Mouse (Mus musculus) forebrain, postnatal 0 days (tissue): ENCODE measurements around the gene Resp18. TPM values are rescaled to one million over a fixed set of nuclear protein-coding genes. Genes with fewer than 3 reads are reported as not detected.

ENCODE experiments used
- ATAC-seq: fragments of 200-750 bp; cut with Nextera tagmentation; 2 replicates; pipeline ENCODE4 v1.8.0; 2017; ENCODE audit warnings: mild to moderate bottlenecking, moderate library complexity
- DNase-seq: peaks from one replicate; pipeline ENCODE4 v3.0.0-alpha.2; 2015
- H3K27ac ChIP-seq: fragments of 300-500 bp; sonication (generic); 2 replicates; pipeline ENCODE4 v1.5.1; 2014; ENCODE audit warnings: low read depth, mild to moderate bottlenecking, antibody characterized with exemption, low read length, moderate library complexity, mixed read lengths
- H3K27me3 ChIP-seq: fragments of 300-500 bp; sonication (generic); 2 replicates; pipeline ENCODE4 v1.6.1; 2014; ENCODE audit warnings: mild to moderate bottlenecking, low read length, mixed read lengths; ENCODE audit not compliant: insufficient read depth
- H3K36me3 ChIP-seq: fragments of 300-500 bp; sonication (generic); 2 replicates; pipeline ENCODE4 v1.6.1; 2014; ENCODE audit warnings: mild to moderate bottlenecking, moderate library complexity; ENCODE audit not compliant: insufficient read depth
- H3K4me1 ChIP-seq: fragments of 300-500 bp; sonication (generic); 2 replicates; pipeline ENCODE4 v1.6.1; 2014; ENCODE audit warnings: antibody characterized with exemption; ENCODE audit not compliant: insufficient read depth
- H3K4me2 ChIP-seq: fragments of 300-500 bp; sonication (generic); 2 replicates; pipeline ENCODE4 v1.6.1; 2014; ENCODE audit warnings: low read depth, mild to moderate bottlenecking, moderate library complexity
- H3K4me3 ChIP-seq: fragments of 300-500 bp; sonication (generic); 2 replicates; pipeline ENCODE4 v1.5.1; 2014; ENCODE audit warnings: low read depth, low read length, mixed read lengths
- H3K9ac ChIP-seq: fragments of 300-500 bp; sonication (generic); 2 replicates; pipeline ENCODE4 v1.6.1; 2014; ENCODE audit warnings: mild to moderate bottlenecking
- H3K9me3 ChIP-seq: fragments of 300-500 bp; sonication (generic); 2 replicates; pipeline ENCODE4 v1.6.1; 2016; ENCODE audit warnings: low read length
- CTCF ChIP-seq: sonication (generic); IDR thresholded peaks from 2 replicates; pipeline ENCODE4 v1.5.1; 2016; ENCODE audit warnings: antibody characterized with exemption, control low read depth, low read depth
- WGBS: fragments of 180-500 bp; shearing (Covaris S2); extraction: QIAGEN DNeasy Blood & Tissue Kit; methylation state at CpG from one replicate; pipeline ENCODE4 v1.1.7; 2014; 5-methylcytosine and 5-hydroxymethylcytosine counted together
- polyA plus RNA-seq: library from polyadenylated mRNA; unstranded; fragments of >200 nt; fragmentation: Nextera tagmentation; extraction: Ambion mirVana; gene quantifications from 2 replicates; pipeline ENCODE4 v1.2.1, GENCODE M21; 2015
- total RNA-seq: library from RNA; depleted of rRNA; stranded (reverse); fragments of >200 nt; gene quantifications from 2 replicates; pipeline ENCODE4 v1.2.3, GENCODE M21; 2014

The Resp18 gene
- total and polyA plus RNA-seq, 2 experiments from 2014 or later = 170 to 186 TPM

DNA sequence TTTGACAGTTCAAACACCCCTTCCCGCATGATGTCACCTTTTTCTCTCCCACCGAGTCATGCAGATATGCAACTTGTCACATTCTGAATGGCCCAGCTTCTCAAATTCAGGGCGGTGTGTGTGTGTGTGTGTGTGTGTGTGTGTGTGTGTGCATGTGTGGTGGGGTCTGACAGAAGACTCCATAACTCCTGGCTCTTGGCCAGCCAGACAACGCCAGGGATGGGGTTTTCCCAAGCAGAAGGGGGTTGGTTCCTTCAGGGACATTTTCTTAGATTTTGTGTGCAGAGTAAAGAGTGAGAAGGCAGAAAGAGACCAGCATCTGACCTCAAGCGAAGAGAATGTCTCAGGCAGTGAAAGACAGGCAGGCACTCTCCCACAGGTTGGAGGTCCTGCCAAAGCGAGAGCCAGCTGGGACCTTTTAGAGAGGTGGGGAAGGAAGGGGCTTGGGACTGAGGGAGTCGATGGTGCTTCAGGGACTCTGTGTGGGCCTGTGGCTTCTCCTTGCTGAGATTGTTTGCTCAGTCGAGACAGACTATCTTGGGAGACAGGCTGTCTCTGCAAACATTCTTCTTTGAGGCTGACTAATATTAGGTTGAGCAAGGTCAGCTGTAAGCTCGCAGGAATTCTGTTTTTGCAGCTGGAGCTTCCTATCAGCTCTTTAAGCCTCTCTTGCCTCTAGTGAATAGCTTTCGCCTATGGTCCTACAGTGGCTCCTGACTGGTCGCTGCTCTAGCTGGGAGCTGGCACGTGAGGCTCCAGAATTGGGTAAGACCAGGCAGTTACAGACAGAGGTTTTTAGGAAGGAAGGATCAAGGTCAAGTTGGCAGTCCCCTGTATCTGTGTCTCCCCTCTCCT lies 14.5 kb upstream of the Resp18 start:
- Histone ChIP-seq H3K27me3 (no peaks in the 10 kb centered on the region), H3K9ac (no peak overlapping the region), H3K36me3 (no peaks in the 10 kb centered on the region), H3K4me3 (no peak overlapping the region), H3K4me1 (peaks cover 12% of the 10 kb centered on the region), H3K9me3 (no peaks in the 10 kb centered on the region), H3K4me2 (no peak overlapping the region), H3K27ac (no peak overlapping the region)
- TF ChIP-seq CTCF = no peak
- DNase-seq (no peak), ATAC-seq (no peak)
- WGBS = 53% methylated on average over 12 of the region's 12 CpGs

DNA sequence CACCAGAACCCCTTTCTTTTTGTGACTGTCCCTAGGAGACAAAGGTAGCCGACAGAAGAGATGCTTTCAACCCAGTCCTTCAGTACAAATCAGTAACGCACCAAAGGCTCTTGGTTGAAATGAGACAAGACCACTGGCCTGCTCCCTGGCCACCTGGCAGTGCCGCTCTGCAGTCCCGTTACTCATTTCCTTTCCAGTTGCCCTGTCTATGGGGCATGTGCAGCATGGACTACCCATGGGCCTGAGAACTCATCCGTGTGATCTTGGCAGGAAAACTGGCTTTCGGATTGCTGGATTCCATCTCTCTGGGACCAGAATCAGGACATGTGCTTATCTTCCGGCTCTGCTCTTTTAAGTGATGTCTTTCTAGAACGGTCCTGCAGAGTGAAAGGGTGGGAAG lies 13.1 kb upstream of the Resp18 start:
- DNase-seq (no peak), ATAC-seq (no peak)
- no peak overlapping the region for H3K4me2 ChIP-seq
- WGBS = 82% methylated on average over 8 of the region's 8 CpGs
- no peak overlapping the region for H3K4me3 ChIP-seq
- no peaks in the 10 kb centered on the region for H3K9me3 ChIP-seq
- no peak for TF ChIP-seq CTCF
- H3K9ac ChIP-seq = no peak overlapping the region
- no peaks in the 10 kb centered on the region for H3K36me3 ChIP-seq
- H3K27ac ChIP-seq = no peak overlapping the region
- H3K4me1 ChIP-seq = peaks cover 12% of the 10 kb centered on the region
- H3K27me3 ChIP-seq = no peaks in the 10 kb centered on the region

DNA sequence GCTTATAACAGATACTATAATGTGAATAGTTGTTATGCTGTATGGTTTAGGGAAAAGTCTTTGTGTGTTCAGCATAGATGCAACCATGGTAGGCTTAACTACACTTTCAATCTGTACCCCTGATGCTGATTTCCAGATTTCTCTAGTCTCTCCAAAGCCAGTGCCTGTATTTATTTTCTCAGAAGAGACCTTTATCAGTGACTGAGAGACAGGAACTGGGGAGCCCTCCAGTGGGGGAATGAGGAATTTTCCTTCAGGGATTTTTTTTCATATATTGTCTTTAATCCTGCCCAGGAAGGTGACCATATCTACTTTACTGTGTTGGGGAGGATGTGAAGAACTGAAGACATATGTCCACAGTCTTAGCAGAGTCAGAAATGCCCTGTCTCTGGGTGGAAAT lies 12.4 kb upstream of the Resp18 start:
- H3K4me1 ChIP-seq = peaks cover 12% of the 10 kb centered on the region
- H3K4me3 ChIP-seq = no peak overlapping the region
- no peaks in the 10 kb centered on the region for H3K27me3 ChIP-seq
- DNase-seq = peak; percentile 80
- H3K9me3 ChIP-seq = no peaks in the 10 kb centered on the region
- peak overlapping the region; percentile 62; the same call in 1 of the 2 replicates for H3K27ac ChIP-seq
- peak; percentile 72 for TF ChIP-seq CTCF
- H3K9ac ChIP-seq = no peak overlapping the region
- H3K4me2 ChIP-seq = no peak overlapping the region
- H3K36me3 ChIP-seq = no peaks in the 10 kb centered on the region
- ATAC-seq = peak; percentile 64

DNA sequence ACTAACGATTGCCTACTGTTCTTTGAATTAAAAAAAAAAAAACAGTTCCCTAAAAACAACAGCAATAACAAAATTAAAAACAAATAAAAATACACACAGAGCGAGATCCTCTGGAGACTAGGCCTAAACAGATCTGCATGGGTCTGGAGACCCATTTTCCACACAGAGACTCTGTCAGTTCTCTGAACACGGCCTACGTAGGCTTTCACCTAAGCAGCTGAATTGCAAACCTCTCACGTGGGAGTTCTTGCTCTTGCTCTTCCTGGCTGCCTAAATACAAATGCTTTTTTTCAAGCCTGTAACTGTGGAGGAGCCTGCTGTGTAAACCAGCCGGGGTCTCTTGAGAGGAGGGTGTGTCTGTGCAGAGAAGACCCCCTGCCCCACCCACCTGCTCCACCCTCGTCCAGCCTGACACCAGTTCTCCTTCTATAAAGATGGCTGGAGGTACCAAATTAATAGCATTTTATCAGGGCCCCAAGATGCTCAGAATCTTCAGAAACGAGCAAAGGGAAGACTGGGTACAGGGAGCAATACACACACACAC lies 11.7 kb upstream of the Resp18 start:
- no peak for TF ChIP-seq CTCF
- WGBS = 28% methylated on average over 8 of the region's 8 CpGs
- Histone ChIP-seq H3K4me1 (peaks cover 12% of the 10 kb centered on the region), H3K27ac (peak overlapping the region; percentile 62), H3K4me3 (no peak overlapping the region), H3K36me3 (no peaks in the 10 kb centered on the region), H3K27me3 (no peaks in the 10 kb centered on the region), H3K9ac (no peak overlapping the region), H3K9me3 (no peaks in the 10 kb centered on the region), H3K4me2 (no peak overlapping the region)
- ATAC-seq (peak; percentile 10; the same call in 1 of the 2 replicates), DNase-seq (no peak)

DNA sequence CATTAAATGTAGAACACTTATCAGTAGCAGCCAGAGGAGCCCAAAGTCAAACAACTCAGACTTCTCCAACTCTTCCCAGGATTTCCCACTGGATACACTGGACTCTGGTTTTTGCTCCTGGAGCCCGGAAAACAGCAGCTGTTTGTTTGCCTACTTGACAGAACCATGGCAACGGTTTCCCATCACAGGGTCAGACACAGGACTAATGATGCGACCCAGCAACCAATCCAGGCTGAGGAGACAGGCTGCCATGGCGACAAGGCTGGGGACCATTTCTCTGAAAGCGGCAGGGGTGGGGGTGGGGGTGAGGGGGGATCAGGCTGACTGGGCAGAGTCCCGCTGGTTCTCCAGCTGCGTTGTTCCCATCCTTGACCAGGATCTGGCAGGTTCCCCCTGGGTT lies 11.2 kb upstream of the Resp18 start:
- peaks cover 12% of the 10 kb centered on the region for H3K4me1 ChIP-seq
- peak overlapping the region; percentile 62 for H3K27ac ChIP-seq
- no peak overlapping the region for H3K4me3 ChIP-seq
- DNase-seq (peak; percentile 76), ATAC-seq (peak; percentile 96)
- WGBS = 1% methylated on average over 7 of the region's 7 CpGs
- TF ChIP-seq CTCF = no peak
- no peaks in the 10 kb centered on the region for H3K27me3 ChIP-seq
- H3K4me2 ChIP-seq = no peak overlapping the region
- no peaks in the 10 kb centered on the region for H3K36me3 ChIP-seq
- H3K9me3 ChIP-seq = no peaks in the 10 kb centered on the region
- no peak overlapping the region for H3K9ac ChIP-seq

DNA sequence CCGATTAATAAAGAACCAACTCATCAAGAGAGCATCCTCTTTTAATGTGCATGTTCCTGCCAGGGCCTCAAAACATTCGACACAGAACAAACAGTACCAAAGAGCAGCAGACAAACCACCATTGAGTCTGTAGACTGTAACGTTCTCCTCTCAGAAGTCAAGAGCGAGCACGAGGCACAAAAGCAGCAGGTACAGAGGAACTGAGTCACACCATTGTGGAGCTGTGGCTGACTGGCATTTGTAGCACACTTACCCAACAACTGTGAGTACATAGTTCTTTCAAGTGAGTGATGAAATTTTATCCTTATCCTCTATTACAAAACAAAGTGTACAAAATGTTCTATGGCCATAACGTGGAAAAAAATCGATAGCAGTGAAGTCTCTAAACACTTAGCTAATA lies 6.7 kb upstream of the Resp18 start:
- H3K27me3 ChIP-seq = no peaks in the 10 kb centered on the region
- no peak overlapping the region for H3K4me3 ChIP-seq
- no peak for TF ChIP-seq CTCF
- no peaks in the 10 kb centered on the region for H3K9me3 ChIP-seq
- no peak overlapping the region for H3K9ac ChIP-seq
- H3K36me3 ChIP-seq = no peaks in the 10 kb centered on the region
- 85% methylated on average over 7 of the region's 7 CpGs for WGBS
- DNase-seq (no peak), ATAC-seq (no peak)
- H3K4me1 ChIP-seq = peaks cover 12% of the 10 kb centered on the region
- H3K27ac ChIP-seq = no peak overlapping the region
- H3K4me2 ChIP-seq = no peak overlapping the region

DNA sequence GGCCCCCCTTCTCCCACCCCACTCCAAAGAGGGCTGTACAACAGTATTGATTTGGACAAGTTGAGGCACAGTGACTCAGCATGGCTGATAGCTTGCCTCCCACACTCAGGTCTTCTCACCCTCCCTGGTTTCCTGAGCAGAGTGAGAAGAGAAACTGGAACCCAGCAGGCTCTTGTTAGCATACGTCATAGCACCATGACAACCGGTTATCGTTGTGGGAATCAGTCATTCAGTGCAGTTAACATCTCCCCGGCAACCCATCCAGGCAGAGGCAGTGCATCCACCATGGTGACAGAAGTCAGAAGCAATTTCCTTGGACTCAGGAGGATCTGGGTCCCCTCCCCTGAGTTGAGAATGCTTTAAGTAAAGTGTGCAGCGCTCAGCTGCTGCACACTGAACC lies 4.8 kb upstream of the Resp18 start:
- Histone ChIP-seq H3K4me3 (no peak overlapping the region), H3K9me3 (no peaks in the 10 kb centered on the region), H3K36me3 (no peaks in the 10 kb centered on the region), H3K4me1 (0 out of 2 replicates have a peak, but pooled peaks cover 2% of the 10 kb centered on the region), H3K9ac (no peak overlapping the region), H3K4me2 (no peak overlapping the region), H3K27ac (0 out of 2 replicates have a peak overlapping the region, but pooled peaks have one; percentile 40), H3K27me3 (no peaks in the 10 kb centered on the region)
- WGBS = 57% methylated on average over 5 of the region's 5 CpGs
- no peak for TF ChIP-seq CTCF
- ATAC-seq (peak; percentile 93), DNase-seq (peak; percentile 63)
